Mouse (Mus musculus) hindbrain, embryonic 15.5 days (tissue): Measurements from ENCODE around the gene Satb2. TPM values are rescaled to one million over a fixed set of nuclear protein-coding genes. Genes with fewer than 3 reads are reported as not detected.
A peak's percentile ranks its signal among the peaks of the same experiment; 100 is the strongest.

Experiments used
- ATAC-seq: fragments of 200-750 bp; cut with Nextera tagmentation; 2 replicates; pipeline ENCODE4 v1.8.0; 2017; ENCODE audit warnings: low read depth, moderate number of reproducible peaks, moderate TSS enrichment; ENCODE audit not compliant: low FRiP score
- H3K27ac ChIP-seq: fragments of 300-500 bp; sonication (generic); replicated peaks from 2 replicates; pipeline ENCODE4 v1.5.1; 2015; ENCODE audit warnings: mild to moderate bottlenecking, inconsistent platforms
- H3K27me3 ChIP-seq: fragments of 300-500 bp; sonication (generic); 2 replicates; pipeline ENCODE4 v1.6.1; 2015; ENCODE audit warnings: control low read depth, inconsistent platforms
- H3K36me3 ChIP-seq: fragments of 300-500 bp; sonication (generic); 2 replicates; pipeline ENCODE4 v1.6.1; 2015; ENCODE audit warnings: control low read depth, inconsistent platforms
- H3K4me1 ChIP-seq: fragments of 300-500 bp; sonication (generic); replicated peaks from 2 replicates; pipeline ENCODE4 v1.6.1; 2015; ENCODE audit warnings: control low read depth, inconsistent platforms
- H3K4me2 ChIP-seq: fragments of 300-500 bp; sonication (generic); 2 replicates; pipeline ENCODE4 v1.6.1; 2015; ENCODE audit warnings: moderate library complexity, mild to moderate bottlenecking, inconsistent platforms
- H3K4me3 ChIP-seq: fragments of 300-500 bp; sonication (generic); 2 replicates; pipeline ENCODE4 v1.5.1; 2015; ENCODE audit warnings: mild to moderate bottlenecking, inconsistent platforms
- H3K9ac ChIP-seq: fragments of 300-500 bp; sonication (generic); 2 replicates; pipeline ENCODE4 v1.6.1; 2015; ENCODE audit warnings: inconsistent platforms
- H3K9me3 ChIP-seq: fragments of 300-500 bp; sonication (generic); 2 replicates; pipeline ENCODE4 v1.6.1; 2016; ENCODE audit warnings: control low read depth, inconsistent platforms
- WGBS: fragments of 180-500 bp; shearing (Covaris S2); methylation state at CpG from one replicate; pipeline ENCODE4 v1.1.7; 2015; 5-methylcytosine and 5-hydroxymethylcytosine counted together
- polyA plus RNA-seq: library from polyadenylated mRNA; unstranded; fragments of >200 nt; fragmentation: Nextera tagmentation; extraction: Ambion mirVana; gene quantifications from 2 replicates; pipeline ENCODE4 v1.2.1, GENCODE M21; 2015

Gene Satb2
- 0.83 and 1.8 TPM in 2 replicates for polyA plus RNA-seq

GRCm38 (mm10) chr1:56978151-56978700, at the start of gene Satb2:
Satb2 (minus strand) TSS chr1:56978650.
- Histone ChIP-seq H3K9ac (no peak within 1 kb of the TSS), H3K27me3 (peaks cover 74% of the 10 kb centered on the region), H3K27ac (no peak within 1 kb of the TSS), H3K4me3 (peak within 1 kb of the TSS; percentile 31), H3K9me3 (no peaks in the 10 kb centered on the region), H3K4me2 (peak within 1 kb of the TSS; percentile 56), H3K4me1 (peaks cover 24% of the 10 kb centered on the region), H3K36me3 (no peaks in the 10 kb centered on the region)
- ATAC-seq: no peak
- 2% methylated on average over 19 of the region's 19 CpGs for WGBS

GRCm38 (mm10) chr1:57018941-57019340, 40.5 kb upstream of the Satb2 start:
- Histone ChIP-seq H3K36me3 (no peaks in the 10 kb centered on the region), H3K4me1 (no peaks in the 10 kb centered on the region), H3K4me3 (no peak overlapping the region), H3K9ac (no peak overlapping the region), H3K27me3 (no peaks in the 10 kb centered on the region), H3K9me3 (no peaks in the 10 kb centered on the region), H3K27ac (no peak overlapping the region), H3K4me2 (no peak overlapping the region)
- ATAC-seq: no peak

GRCm38 (mm10) chr1:57013856-57014255, 35.4 kb upstream of the Satb2 start:
- Histone ChIP-seq H3K4me1 (no peaks in the 10 kb centered on the region), H3K36me3 (no peaks in the 10 kb centered on the region), H3K9ac (no peak overlapping the region), H3K27ac (no peak overlapping the region), H3K27me3 (no peaks in the 10 kb centered on the region), H3K9me3 (no peaks in the 10 kb centered on the region), H3K4me3 (no peak overlapping the region), H3K4me2 (no peak overlapping the region)
- no peak for ATAC-seq

GRCm38 (mm10) chr1:57009171-57009570, 30.7 kb upstream of the Satb2 start:
- H3K4me1 ChIP-seq: no peaks in the 10 kb centered on the region
- H3K9me3 ChIP-seq: no peaks in the 10 kb centered on the region
- H3K4me3 ChIP-seq: no peak overlapping the region
- H3K4me2 ChIP-seq: no peak overlapping the region
- H3K36me3 ChIP-seq: no peaks in the 10 kb centered on the region
- WGBS: 61% methylated on average over 4 of the region's 4 CpGs
- no peak overlapping the region for H3K27ac ChIP-seq
- ATAC-seq: no peak
- H3K27me3 ChIP-seq: no peaks in the 10 kb centered on the region
- H3K9ac ChIP-seq: no peak overlapping the region

- WGBS: 72% methylated on average over 2 of the region's 2 CpGs
- Histone ChIP-seq H3K9ac (no peak overlapping the region), H3K27ac (no peak overlapping the region), H3K4me3 (no peak overlapping the region), H3K9me3 (no peaks in the 10 kb centered on the region), H3K4me1 (no peaks in the 10 kb centered on the region), H3K27me3 (no peaks in the 10 kb centered on the region), H3K4me2 (no peak overlapping the region), H3K36me3 (no peaks in the 10 kb centered on the region)
- no peak for ATAC-seq
Observed at GRCm38 (mm10) chr1:56995041-56995440, 16.6 kb upstream of the Satb2 start.

- WGBS: 76% methylated on average over 5 of the region's 5 CpGs
- Histone ChIP-seq H3K27ac (no peak overlapping the region), H3K36me3 (no peaks in the 10 kb centered on the region), H3K9me3 (no peaks in the 10 kb centered on the region), H3K4me3 (no peak overlapping the region), H3K27me3 (peaks cover 6% of the 10 kb centered on the region), H3K9ac (no peak overlapping the region), H3K4me1 (no peaks in the 10 kb centered on the region), H3K4me2 (no peak overlapping the region)
- ATAC-seq: no peak
Observed at GRCm38 (mm10) chr1:56992310-56992709, 13.9 kb upstream of the Satb2 start.

- peaks cover 12% of the 10 kb centered on the region for H3K27me3 ChIP-seq
- ATAC-seq: no peak
- H3K4me2 ChIP-seq: no peak overlapping the region
- WGBS: 58% methylated on average over 4 of the region's 4 CpGs
- no peak overlapping the region for H3K9ac ChIP-seq
- H3K4me3 ChIP-seq: no peak overlapping the region
- no peak overlapping the region for H3K27ac ChIP-seq
- H3K36me3 ChIP-seq: no peaks in the 10 kb centered on the region
- no peaks in the 10 kb centered on the region for H3K4me1 ChIP-seq
- no peaks in the 10 kb centered on the region for H3K9me3 ChIP-seq
Observed at GRCm38 (mm10) chr1:56991613-56992012, 13.2 kb upstream of the Satb2 start.

- Histone ChIP-seq H3K9me3 (no peaks in the 10 kb centered on the region), H3K4me3 (no peak overlapping the region; the same call in 1 of the 2 replicates), H3K4me1 (peaks cover 10% of the 10 kb centered on the region), H3K9ac (no peak overlapping the region), H3K4me2 (0 out of 2 replicates have a peak overlapping the region, but pooled peaks have one; percentile 4), H3K27ac (no peak overlapping the region), H3K27me3 (peaks cover 76% of the 10 kb centered on the region), H3K36me3 (no peaks in the 10 kb centered on the region)
- 5% methylated on average over 14 of the region's 14 CpGs for WGBS
- no peak for ATAC-seq
Observed at GRCm38 (mm10) chr1:56984483-56984810, 6.0 kb upstream of the Satb2 start.

- H3K27me3 ChIP-seq: peaks cover 79% of the 10 kb centered on the region
- H3K4me2 ChIP-seq: 0 out of 2 replicates have a peak overlapping the region, but pooled peaks have one; percentile 4
- H3K27ac ChIP-seq: no peak overlapping the region
- 1% methylated on average over 25 of the region's 25 CpGs for WGBS
- H3K4me1 ChIP-seq: peaks cover 10% of the 10 kb centered on the region
- no peak overlapping the region for H3K9ac ChIP-seq
- no peaks in the 10 kb centered on the region for H3K9me3 ChIP-seq
- ATAC-seq: no peak
- H3K4me3 ChIP-seq: no peak overlapping the region; the same call in 1 of the 2 replicates
- H3K36me3 ChIP-seq: no peaks in the 10 kb centered on the region
Observed at GRCm38 (mm10) chr1:56983771-56984482, 5.5 kb upstream of the Satb2 start.

GRCm38 (mm10) chr1:56983100-56983590, 4.7 kb upstream of the Satb2 start:
- Histone ChIP-seq H3K4me2 (no peak overlapping the region), H3K4me1 (peaks cover 10% of the 10 kb centered on the region), H3K36me3 (no peaks in the 10 kb centered on the region), H3K27me3 (peaks cover 80% of the 10 kb centered on the region), H3K27ac (no peak overlapping the region), H3K4me3 (no peak overlapping the region), H3K9ac (no peak overlapping the region), H3K9me3 (no peaks in the 10 kb centered on the region)
- no peak for ATAC-seq
- 2% methylated on average over 8 of the region's 8 CpGs for WGBS

- no peaks in the 10 kb centered on the region for H3K36me3 ChIP-seq
- H3K27ac ChIP-seq: no peak overlapping the region
- H3K4me3 ChIP-seq: no peak overlapping the region
- no peak overlapping the region for H3K4me2 ChIP-seq
- H3K4me1 ChIP-seq: peaks cover 12% of the 10 kb centered on the region
- 2% methylated on average over 8 of the region's 8 CpGs for WGBS
- H3K27me3 ChIP-seq: peaks cover 85% of the 10 kb centered on the region
- H3K9ac ChIP-seq: no peak overlapping the region
- no peak for ATAC-seq
- no peaks in the 10 kb centered on the region for H3K9me3 ChIP-seq
Observed at GRCm38 (mm10) chr1:56982631-56983030, 4.2 kb upstream of the Satb2 start.

GRCm38 (mm10) chr1:56981947-56982555, 3.6 kb upstream of the Satb2 start:
- Histone ChIP-seq H3K4me3 (no peak overlapping the region), H3K27me3 (peaks cover 86% of the 10 kb centered on the region), H3K4me2 (no peak overlapping the region), H3K9me3 (no peaks in the 10 kb centered on the region), H3K9ac (no peak overlapping the region), H3K4me1 (peaks cover 18% of the 10 kb centered on the region), H3K36me3 (no peaks in the 10 kb centered on the region), H3K27ac (no peak overlapping the region)
- WGBS: 2% methylated on average over 11 of the region's 11 CpGs
- no peak for ATAC-seq
